Mouse (Mus musculus): ENCODE results near the gene Tmem72.

Tmem72 gene

GRCm38 (mm10) chr6:116650406-116650805 lies 66.3 kb downstream of the Tmem72 start, which contains the start of gene Depp1:
Gene Depp1 (plus strand): TSS chr6:116650609.
- no peak for DNase-seq (ENCODE audit: low spot score in 2 of 2)

GRCm38 (mm10) chr6:116649811-116650210 lies 66.9 kb downstream of the Tmem72 start:
- peak; percentile 14 to 48 for DNase-seq (ENCODE audit: low spot score in 2 of 2)

- DNase-seq (ENCODE audit: low spot score in 2 of 2): no peak
Measured at GRCm38 (mm10) chr6:116647763-116648162, 69.0 kb downstream of the Tmem72 start.

GRCm38 (mm10) chr6:116644335-116644734 lies 72.4 kb downstream of the Tmem72 start:
- DNase-seq (ENCODE audit: low spot score in 2 of 2): no peak

GRCm38 (mm10) chr6:116643881-116644280 lies 72.8 kb downstream of the Tmem72 start:
- DNase-seq (ENCODE audit: low spot score in 2 of 2): no peak

- no peak for DNase-seq (ENCODE audit: low spot score in 2 of 2)
Measured at GRCm38 (mm10) chr6:116642942-116643341, 73.8 kb downstream of the Tmem72 start.

- no peak for DNase-seq (ENCODE audit: low spot score in 2 of 2)
Measured at GRCm38 (mm10) chr6:116639663-116640062, 77.0 kb downstream of the Tmem72 start.

- DNase-seq (ENCODE audit: low spot score in 2 of 2): no peak
Measured at GRCm38 (mm10) chr6:116638871-116639270, 77.8 kb downstream of the Tmem72 start.

GRCm38 (mm10) chr6:116637496-116637895 lies 79.2 kb downstream of the Tmem72 start:
- no peak for DNase-seq (ENCODE audit: low spot score in 2 of 2)

- DNase-seq (ENCODE audit: low spot score in 2 of 2): no peak
Measured at GRCm38 (mm10) chr6:116636581-116637235, 80.0 kb downstream of the Tmem72 start.

- DNase-seq (ENCODE audit: low spot score in 2 of 2): no peak
Measured at GRCm38 (mm10) chr6:116635251-116636180, 81.2 kb downstream of the Tmem72 start.

- DNase-seq (ENCODE audit: low spot score in 2 of 2): no peak
Measured at GRCm38 (mm10) chr6:116633741-116634695, 82.7 kb downstream of the Tmem72 start.

GRCm38 (mm10) chr6:116632129-116632528 lies 84.6 kb downstream of the Tmem72 start:
- DNase-seq (ENCODE audit: low spot score in 2 of 2): peak; percentile 61 to 85

- DNase-seq (ENCODE audit: low spot score in 2 of 2): no peak
Measured at GRCm38 (mm10) chr6:116629766-116630165, 86.9 kb downstream of the Tmem72 start.
